Mouse (Mus musculus): ENCODE data around the gene Prr5.

Gene Prr5

DNA sequence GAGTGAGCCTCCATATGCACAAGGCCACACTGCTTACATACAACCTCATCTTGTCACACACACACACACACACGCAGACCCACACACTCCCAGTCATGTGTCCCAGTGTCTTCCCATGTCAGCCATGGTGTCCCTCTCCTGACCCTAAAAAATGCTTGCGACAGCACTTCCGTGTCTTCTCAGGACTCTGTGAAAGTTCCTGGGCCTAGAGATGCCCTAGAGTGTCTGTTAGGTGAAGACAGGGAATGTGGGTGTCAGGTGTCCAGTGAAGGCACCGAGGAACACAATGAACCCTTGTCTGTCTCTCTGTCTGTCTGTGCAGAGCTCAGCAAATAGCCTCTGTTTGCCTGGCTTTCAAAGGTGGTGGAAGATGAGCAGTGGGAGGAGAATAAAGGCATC, 1.2 kb downstream of the Prr5 start:
- CTCF ChIA-PET, result interaction anchor here in 3 of 4 experiments (0.6 to 3.1 kb wide), 13 partner anchors 8 to 597 kb away, joined by 3 to 28 read pairs (median 6); no protein-coding TSS in a partner anchor
- POLR2A ChIA-PET, result interaction anchor here in 2 of 4 experiments (0.6 to 2.2 kb wide), 3 partner anchors 10 to 792 kb away, joined by 3 to 10 read pairs (median 3); no protein-coding TSS in a partner anchor

DNA sequence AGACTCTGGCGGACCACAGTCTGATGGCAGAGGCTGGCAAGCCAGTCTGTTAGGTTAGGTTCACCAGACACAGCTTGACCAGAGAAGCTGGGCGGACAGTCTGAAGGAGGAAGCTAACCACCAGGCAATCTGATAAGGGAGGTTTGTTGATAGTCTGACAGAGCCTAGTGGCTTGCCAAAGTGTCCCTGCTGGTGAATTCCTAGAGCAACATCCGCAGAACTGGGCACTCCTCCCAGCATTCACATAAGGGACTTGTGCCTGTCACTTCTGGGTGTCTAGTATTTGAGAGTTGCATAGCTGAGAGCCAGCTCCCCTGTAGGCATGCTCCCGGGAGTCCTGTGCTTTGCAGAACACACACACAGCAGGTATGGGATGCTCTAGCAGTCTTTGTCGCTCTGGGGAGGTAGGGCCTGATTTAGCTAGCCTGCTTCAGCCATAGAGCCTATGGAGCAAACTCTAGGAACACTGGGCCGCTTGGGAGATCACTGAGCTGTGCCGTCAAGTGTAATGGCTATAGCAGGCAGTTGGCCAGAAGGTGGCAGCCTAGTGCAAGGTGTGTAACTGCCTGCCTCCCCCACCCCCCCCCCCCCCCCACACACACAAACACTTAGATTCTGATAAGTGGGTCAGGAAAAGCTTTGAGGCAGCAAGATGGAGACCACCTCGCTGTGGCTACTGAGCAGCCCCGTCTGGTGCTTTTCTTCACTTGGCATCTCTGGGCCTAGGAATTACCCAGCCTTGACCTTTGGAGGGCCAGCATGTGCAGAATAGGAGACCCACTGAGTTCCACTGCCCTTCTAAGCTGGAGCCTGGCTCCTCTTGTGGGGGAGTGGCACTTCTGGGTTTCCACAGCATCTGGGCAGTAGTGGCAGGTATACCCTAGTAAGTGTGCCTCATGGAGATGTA, 2.2 kb downstream of the Prr5 start:
- ChIA-PET CTCF (interaction anchor here (0.5 to 3.1 kb wide), 47 partner anchors 8 to 810 kb away, joined by 3 to 28 read pairs (median 4); partner anchors contain the start of gene Arhgap8 (in 1 of the 4)), POLR2A (interaction anchor here (0.6 to 1.3 kb wide), 20 partner anchors 9 to 435 kb away, joined by 3 to 5 read pairs (median 3); partner anchors contain the start of gene Nup50 (in 1 of the 4))

DNA sequence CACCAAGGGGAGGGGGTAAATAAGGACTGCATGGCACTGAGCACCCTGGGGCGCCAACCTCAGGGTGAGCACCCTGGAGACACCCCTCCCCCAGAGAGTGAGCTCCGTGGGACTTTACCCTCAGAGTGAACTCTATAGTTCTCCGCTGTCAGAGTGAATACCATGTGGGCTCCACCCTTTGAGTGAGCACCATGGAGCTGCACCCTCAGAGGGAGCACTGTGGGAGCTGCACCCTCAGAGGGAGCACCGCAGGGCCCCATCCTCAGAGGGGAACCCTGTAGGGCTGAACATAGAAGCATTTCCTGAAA, 2.8 kb downstream of the Prr5 start:
- CTCF ChIA-PET, result interaction anchor here (0.5 to 3.1 kb wide), 33 partner anchors 8 to 656 kb away, joined by 3 to 28 read pairs (median 4); partner anchors contain the start of gene Arhgap8 (in 1 of the 4)
- POLR2A ChIA-PET, result interaction anchor here (0.6 to 1.2 kb wide), 17 partner anchors 8 to 346 kb away, joined by 3 to 5 read pairs (median 3); partner anchors contain the start of gene Nup50 (in 1 of the 4)

DNA sequence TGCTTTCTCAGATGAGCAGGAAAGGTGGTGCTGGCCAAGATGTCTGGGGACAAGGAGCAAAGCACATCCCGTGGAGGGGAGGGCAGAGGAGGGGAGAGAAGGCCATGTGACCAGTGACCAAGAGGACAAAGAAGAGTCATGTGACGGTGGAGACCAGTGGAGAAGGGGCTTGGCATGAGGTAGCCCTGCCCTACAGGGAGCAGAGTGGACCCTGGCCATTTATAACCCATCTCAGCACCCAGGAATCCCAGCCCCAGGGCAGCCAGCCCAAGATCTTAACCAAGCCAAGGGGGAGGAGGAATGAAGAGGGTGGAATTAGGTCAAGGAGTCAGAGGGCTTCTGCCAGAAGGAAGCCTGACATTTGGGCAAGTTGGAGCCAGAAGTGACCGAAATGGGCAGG, 3.2 kb downstream of the Prr5 start:
- CTCF ChIA-PET, result interaction anchor here (0.5 to 12.9 kb wide), 15 partner anchors 8 to 253 kb away, joined by 3 to 144 read pairs (median 5); no protein-coding TSS in a partner anchor
- POLR2A ChIA-PET, result interaction anchor here in 2 of 4 experiments (1.1 to 1.3 kb wide), 3 partner anchors 8 to 347 kb away, joined by 3 to 4 read pairs (median 3); no protein-coding TSS in a partner anchor

DNA sequence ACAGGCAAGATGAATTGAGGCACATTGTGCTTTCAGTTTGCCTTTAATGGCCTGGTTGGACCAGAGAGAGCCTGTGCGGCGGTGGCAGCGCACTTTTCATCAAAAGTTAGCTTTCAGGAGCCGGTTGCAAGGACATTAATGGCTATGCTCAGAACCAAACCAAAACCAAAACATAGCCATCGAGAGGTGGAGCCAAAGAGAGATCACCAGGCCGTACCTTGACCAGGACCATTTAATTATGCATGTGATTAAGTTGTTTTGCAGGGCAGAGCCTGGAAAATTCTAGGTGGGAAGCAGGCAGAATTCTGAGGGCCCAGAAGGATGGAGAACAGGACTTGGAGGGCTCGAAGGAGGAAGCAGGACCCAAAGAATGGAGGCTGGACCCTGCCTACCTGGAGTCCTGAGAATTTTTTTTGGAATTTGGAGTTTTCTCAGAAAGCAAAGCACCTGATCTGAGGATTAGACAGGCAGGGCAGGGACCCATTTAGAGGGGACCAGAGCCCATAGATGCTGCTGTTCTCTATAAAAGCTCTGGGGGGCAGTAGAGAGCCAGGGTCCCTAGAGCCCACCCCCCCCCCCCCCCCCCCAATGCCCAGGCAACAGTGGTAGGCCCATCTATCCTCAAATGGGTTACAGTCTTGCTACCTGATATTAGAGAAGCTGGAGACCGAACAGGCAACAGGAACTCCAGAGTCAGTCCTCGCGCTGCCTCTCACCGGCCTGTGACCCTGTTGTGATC, 5.1 kb downstream of the Prr5 start:
- ChIA-PET POLR2A (interaction anchor here in 2 of 4 experiments (0.5 to 2.5 kb wide), 17 partner anchors 9 to 438 kb away, joined by 3 to 17 read pairs (median 4); partner anchors contain the start of gene Nup50 (in 1 of the 2)), CTCF (interaction anchor here (0.5 to 12.9 kb wide), 36 partner anchors 9 to 915 kb away, joined by 3 to 144 read pairs (median 4); partner anchors contain the start of genes Phf21b (in 1 of the 4) and Upk3a (in 1 of the 4))

DNA sequence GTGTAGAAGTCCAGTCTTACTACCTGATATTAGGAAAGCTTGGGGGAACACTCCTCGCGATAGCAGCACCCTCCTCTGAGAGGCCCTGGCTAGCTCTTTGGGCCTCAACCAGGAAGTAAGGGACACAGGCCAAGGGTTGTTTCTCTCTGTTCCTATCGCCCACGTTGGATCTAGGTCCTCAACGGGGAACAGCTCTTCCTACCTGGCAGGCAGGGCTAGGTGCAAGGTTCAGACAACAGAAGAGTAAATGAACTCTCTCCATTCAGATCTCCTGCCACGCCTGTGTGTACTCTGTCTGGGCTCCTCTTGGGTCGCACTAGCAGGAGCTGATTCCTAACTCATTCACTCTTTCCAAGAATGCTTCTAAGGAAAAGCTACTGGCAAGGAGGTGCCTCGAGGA, 5.9 kb downstream of the Prr5 start:
- CTCF ChIA-PET, result interaction anchor here (0.5 to 12.9 kb wide), 34 partner anchors 8 to 915 kb away, joined by 3 to 144 read pairs (median 4); partner anchors contain the start of genes Arhgap8 (in 1 of the 4) and Phf21b (in 1 of the 4)
- POLR2A ChIA-PET, result interaction anchor here in 2 of 4 experiments (0.5 to 2.5 kb wide), 15 partner anchors 8 to 439 kb away, joined by 3 to 17 read pairs (median 4); no protein-coding TSS in a partner anchor

DNA sequence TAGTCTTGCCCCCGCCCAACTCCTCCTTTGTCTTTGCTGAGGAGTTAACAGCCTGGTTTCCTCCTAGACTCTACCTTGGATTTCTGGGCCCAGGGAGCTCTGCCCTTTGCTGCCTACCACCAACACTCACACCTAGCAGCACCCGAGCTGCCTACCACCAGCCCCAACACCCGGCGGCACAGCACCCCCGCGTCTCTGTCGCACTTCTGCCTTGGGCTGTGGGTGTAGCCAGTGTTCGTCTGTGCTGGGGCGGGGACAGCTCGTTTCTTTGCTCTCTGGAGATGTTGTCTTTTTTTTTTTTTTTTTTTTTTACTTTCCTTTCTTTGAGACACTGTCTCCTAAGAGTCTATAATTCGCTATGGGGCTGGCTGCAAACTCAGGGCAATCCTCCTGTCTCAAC, 8.5 kb downstream of the Prr5 start:
- CTCF ChIA-PET, result interaction anchor here in 3 of 4 experiments (0.6 to 12.9 kb wide), 10 partner anchors 11 to 927 kb away, joined by 3 to 144 read pairs (median 4); partner anchors contain the start of gene Arhgap8 (in 1 of the 3)

DNA sequence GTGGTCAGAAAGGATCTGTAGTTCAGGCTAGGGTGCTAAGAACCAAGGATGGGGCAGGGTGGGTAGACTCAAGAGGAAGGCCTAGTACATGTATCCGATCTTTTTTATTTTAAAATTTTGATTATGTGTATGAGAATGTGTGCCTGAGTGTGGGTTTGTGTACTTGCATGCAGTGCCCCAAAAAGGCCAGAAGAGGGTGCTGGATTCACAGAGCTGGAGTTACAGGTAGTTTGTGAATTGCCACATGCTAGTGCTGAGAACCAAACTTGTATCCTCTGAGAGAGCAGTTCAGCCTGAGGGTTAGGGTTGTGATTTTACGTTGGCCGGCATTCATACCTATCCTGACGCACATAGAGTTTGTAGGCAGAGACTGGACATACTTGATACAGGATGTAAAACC, 9.7 kb downstream of the Prr5 start:
- ChIA-PET CTCF (interaction anchor here (0.5 to 12.9 kb wide), 22 partner anchors 8 to 552 kb away, joined by 3 to 144 read pairs (median 4); partner anchors contain the start of gene Prr5 (in 1 of the 4)), POLR2A (interaction anchor here in 2 of 4 experiments (0.9 to 2.2 kb wide), 2 partner anchors 10 to 23 kb away, joined by 4 to 5 read pairs; partner anchors contain the start of gene Prr5 (in 1 of the 2))

More for the DNA sequence above, 8.5 kb downstream of the Prr5 start:
- POLR2A ChIA-PET, result interaction anchor here in 3 of 4 experiments (0.6 to 2.2 kb wide), 4 partner anchors 8 to 63 kb away, joined by 3 to 5 read pairs (median 3); no protein-coding TSS in a partner anchor

DNA sequence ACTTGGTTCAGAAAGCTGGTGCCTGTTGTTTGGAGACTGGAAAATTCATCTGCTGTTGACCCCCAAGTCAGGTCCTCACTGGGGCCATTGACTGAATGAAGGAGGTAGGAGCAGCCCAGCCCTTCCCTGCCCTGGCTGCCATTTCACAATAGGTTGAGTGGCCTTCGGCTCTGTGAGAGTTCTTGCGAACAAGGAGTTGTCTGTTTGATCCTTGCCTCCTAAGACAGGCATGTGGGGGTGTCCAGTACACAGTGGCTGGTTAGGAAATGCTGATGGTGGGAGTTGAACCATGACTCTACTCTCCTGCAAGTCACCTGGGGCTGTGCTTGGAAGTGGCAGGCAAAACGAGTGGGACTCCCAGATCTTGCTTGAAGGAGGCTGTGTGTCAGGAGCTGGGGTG, 10.4 kb downstream of the Prr5 start:
- POLR2A ChIA-PET, result interaction anchor here in 3 of 4 experiments (0.5 to 2.5 kb wide), 14 partner anchors 8 to 371 kb away, joined by 3 to 10 read pairs (median 4); partner anchors contain the start of genes Arhgap8 (in 1 of the 3) and Prr5 (in 1 of the 3)
- CTCF ChIA-PET, result interaction anchor here (0.5 to 12.9 kb wide), 31 partner anchors 8 to 1073 kb away, joined by 3 to 144 read pairs (median 4); partner anchors contain the start of gene Prr5 (in 1 of the 4)

DNA sequence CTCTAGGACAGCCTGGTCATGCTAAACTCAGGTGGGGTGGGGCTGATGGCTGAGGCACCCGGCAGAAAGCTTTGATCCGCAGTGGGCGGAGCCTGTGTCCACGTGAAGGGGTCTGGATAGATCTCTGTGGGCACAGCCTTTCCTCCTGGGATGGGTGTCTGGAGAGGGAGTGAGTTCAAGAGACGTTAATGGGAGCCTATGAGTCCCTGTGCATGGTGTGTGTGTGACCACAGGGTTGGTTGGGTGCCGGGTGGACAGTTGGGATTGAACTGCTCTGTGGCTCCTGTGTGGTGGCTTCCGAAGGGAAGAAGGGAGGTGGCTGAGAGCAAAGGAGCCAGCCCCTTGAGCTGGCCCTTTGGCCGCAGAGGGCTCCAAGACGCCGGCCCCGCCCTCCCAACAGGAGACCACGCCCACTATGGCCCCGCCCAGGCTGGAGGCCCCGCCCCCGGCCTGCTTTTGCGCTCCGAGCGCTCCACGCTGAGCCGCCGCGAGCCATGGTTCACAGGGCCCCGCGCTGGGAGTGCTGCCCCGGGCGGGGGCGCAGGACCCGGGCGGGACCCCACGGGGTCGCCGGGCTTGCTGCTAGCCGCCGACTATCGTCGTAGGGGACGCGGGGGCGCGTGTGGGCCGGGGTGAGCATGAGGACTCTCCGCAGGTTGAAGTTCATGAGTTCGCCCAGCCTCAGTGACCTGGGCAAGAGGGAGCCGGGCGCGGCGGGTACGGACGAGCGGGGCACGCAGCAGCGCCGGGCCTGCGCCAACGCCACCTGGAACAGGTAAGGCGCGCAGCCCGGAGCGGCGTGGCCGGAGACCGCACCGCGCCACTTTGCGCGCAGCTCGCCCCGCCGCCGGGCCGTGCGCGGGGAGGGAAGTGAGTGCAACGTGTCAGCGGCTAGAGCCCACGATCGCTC, 11.4 kb downstream of the Prr5 start:
- CTCF ChIA-PET, result interaction anchor here (0.5 to 12.9 kb wide), 31 partner anchors 9 to 1074 kb away, joined by 3 to 144 read pairs (median 4); partner anchors contain the start of genes 5031439G07Rik (in 1 of the 4), Arhgap8 (in 1 of the 4) and Prr5 (in 1 of the 4)
- POLR2A ChIA-PET, result interaction anchor here in 3 of 4 experiments (0.5 to 2.8 kb wide), 33 partner anchors 9 to 470 kb away, joined by 3 to 10 read pairs (median 4); partner anchors contain the start of genes Nup50 (in 2 of the 3), Prr5 (in 2 of the 3), 5031439G07Rik (in 1 of the 3) and Arhgap8 (in 1 of the 3)

DNA sequence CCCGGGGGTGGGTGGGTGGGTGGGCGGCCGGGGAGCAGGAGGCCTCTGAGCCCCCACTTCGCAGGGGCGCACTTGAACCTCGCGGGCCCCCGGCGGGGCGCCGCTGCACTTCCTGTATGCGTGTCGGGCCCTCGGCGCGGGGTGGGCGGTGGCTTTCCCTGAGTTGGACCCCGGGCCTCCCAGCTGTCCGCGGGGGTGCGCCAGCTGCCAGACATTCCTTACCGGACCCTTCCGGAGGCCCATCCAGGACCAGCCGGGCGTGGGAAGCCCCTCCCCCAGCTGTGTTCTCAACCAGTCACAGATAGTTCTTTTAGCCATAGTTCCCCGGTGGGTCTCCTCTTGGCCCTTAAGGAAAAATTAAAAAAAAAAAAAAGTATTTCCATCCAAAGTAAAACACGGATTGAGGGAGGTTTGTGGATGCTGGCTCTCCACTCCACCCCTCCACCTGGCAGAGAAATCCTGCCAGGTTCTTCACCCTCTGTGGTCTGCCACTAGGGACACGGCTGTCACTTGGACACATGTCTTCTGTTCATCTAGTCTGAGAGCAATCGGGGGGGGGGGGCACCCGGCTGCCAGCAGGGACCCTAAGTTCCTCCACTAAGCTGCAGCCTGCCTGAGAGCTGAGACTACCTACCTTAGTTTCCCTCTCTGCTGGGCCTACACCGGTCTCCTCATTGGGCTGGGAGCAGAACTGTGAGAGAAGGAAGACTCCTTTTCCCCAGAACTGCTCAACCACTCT, 12.2 kb downstream of the Prr5 start:
- CTCF ChIA-PET, result interaction anchor here (0.5 to 12.9 kb wide), 18 partner anchors 10 to 390 kb away, joined by 3 to 144 read pairs (median 4); no protein-coding TSS in a partner anchor

DNA sequence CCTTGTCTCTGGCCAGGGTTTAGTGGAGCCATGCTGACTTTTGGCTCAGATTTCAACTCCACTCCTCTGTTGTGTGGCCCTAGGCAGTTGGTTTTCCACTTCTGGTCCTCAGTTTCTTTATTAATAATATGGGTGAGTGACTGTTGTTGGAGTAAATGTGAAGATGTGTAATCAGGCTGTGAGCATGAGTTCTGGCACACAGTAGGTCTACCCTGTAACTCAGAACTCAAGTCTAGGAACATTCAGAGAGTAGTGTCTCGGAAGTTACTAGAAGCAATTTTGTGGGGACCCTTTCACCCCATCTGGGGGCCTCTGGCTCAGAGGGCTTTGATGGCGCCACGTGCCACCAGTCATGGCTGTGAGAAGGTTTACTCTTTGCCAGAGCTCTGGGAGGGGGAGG, 12.8 kb downstream of the Prr5 start:
- CTCF ChIA-PET, result interaction anchor here in 3 of 4 experiments (0.6 to 12.9 kb wide), 6 partner anchors 11 to 389 kb away, joined by 3 to 144 read pairs (median 6); no protein-coding TSS in a partner anchor
- POLR2A ChIA-PET, result interaction anchor here in 3 of 4 experiments (0.6 to 2.8 kb wide), 7 partner anchors 13 to 306 kb away, joined by 3 to 6 read pairs (median 4); partner anchors contain the start of gene 5031439G07Rik (in 1 of the 3)

More for the DNA sequence above, 12.2 kb downstream of the Prr5 start:
- POLR2A ChIA-PET, result interaction anchor here in 3 of 4 experiments (0.6 to 2.8 kb wide), 15 partner anchors 12 to 306 kb away, joined by 3 to 10 read pairs (median 6); partner anchors contain the start of genes 5031439G07Rik (in 1 of the 3), Arhgap8 (in 1 of the 3), Nup50 (in 1 of the 3) and Prr5 (in 1 of the 3)

DNA sequence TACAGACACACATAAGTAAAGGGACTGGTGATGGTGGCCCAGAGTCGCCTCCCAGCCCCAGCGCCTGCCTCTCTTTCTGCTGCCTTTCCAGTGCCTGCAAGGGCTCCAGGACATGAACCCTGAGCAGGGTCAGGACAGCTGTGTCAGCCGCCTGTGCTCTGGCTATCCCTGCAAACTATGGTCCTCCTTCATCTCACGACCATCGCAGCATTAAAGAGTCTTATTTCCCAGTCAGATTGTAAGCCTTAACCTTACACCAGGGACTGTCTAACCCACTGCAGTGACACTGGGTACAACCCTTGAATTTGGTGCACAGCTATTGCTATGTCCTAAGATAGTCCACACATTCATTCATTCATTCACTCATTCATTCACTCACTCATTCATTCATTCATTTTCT, 13.4 kb downstream of the Prr5 start:
- ChIA-PET CTCF (interaction anchor here in 3 of 4 experiments (0.9 to 12.9 kb wide), 6 partner anchors 8 to 75 kb away, joined by 3 to 144 read pairs (median 4); no protein-coding TSS in a partner anchor), POLR2A (interaction anchor here in 3 of 4 experiments (0.6 to 2.8 kb wide), 4 partner anchors 15 to 85 kb away, joined by 3 to 6 read pairs (median 4); no protein-coding TSS in a partner anchor)

DNA sequence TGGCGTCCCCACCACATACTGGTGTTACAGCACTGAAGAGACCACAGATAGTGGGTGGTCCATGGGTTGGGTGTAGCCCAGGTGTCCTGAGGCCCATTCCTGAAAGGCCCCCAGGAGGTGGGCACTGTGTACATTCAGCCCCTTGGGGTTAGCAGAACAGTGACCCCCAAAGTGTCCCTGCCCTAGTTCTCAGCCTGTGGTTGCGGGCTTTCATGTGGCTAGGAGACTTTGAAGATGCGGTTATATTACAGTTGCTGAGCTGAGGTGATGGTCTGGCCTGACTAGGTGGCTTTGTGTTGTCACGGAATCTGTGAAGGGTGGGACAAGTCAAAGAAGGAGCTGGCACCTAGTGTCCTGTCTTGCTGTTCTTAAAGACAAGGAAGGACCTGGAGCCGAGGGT, 15.1 kb downstream of the Prr5 start:
- ChIA-PET CTCF (interaction anchor here in 1 of 4 experiments (12.9 kb wide), 1 partner anchor 15 kb away, joined by 144 read pairs; no protein-coding TSS in a partner anchor), POLR2A (interaction anchor here in 2 of 4 experiments (0.9 to 1.9 kb wide), 5 partner anchors 10 to 74 kb away, joined by 3 to 6 read pairs (median 3); no protein-coding TSS in a partner anchor)

DNA sequence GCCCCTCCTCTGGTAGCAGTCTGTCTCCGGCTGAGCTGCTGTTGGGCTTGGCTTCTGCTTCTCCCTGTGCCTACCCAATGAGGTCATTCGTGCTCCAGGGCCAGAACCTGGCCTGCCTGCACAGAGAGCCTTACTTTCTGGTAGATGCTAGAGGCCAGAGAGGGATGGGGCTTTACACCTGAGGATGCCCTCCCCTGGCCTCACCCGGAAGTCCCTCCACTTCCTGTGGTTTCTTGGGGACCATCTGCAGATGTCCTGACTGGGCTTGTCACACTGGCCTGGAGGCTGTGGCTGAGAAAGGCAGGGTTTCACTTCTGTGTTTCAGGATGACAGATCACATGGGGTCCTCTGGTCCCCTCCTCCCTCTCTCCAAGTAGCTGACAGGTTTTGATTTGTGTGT, 16.0 kb downstream of the Prr5 start:
- CTCF ChIA-PET, result interaction anchor here in 2 of 4 experiments (0.5 to 12.9 kb wide), 4 partner anchors 9 to 152 kb away, joined by 3 to 144 read pairs (median 9); no protein-coding TSS in a partner anchor
- POLR2A ChIA-PET, result interaction anchor here in 2 of 4 experiments (0.8 to 1.7 kb wide), 3 partner anchors 17 to 34 kb away, joined by 3 to 4 read pairs (median 3); no protein-coding TSS in a partner anchor

Measured in embryonic stem cell, embryonic (primary cell).